Mouse (Mus musculus) right cerebral cortex, postnatal 10 days (tissue): ENCODE measurements at regions not wholly inside any gene's neighbourhood (a gene's known extent, or its start where the extent isn't known, plus 50 kb on each side); places are given as distances from the start of the nearest gene placed in this dataset.

Source experiments
- DNase-seq, 2 experiments: peaks; one replicate each; pipeline ENCODE4 v3.0.0; 2021; ENCODE audit warnings: low spot score in 2 of 2

GRCm38 (mm10) chr14:106608341-106608927 lies 502.4 kb downstream of the Trim52 start:
- DNase-seq: no peak
